Mouse (Mus musculus) T-helper 2 cell (primary cell): Measurements from ENCODE around the gene Ephb3.

Experiments
- in situ Hi-C: fragments of 300-600 bp; cut with MboI, MseI; formaldehyde crosslinking; loops from one replicate; pipeline ENCODE4 v1.15.1; 2025; ENCODE audit warnings: high pct_unique_total_duplicates

Ephb3 gene

DNA sequence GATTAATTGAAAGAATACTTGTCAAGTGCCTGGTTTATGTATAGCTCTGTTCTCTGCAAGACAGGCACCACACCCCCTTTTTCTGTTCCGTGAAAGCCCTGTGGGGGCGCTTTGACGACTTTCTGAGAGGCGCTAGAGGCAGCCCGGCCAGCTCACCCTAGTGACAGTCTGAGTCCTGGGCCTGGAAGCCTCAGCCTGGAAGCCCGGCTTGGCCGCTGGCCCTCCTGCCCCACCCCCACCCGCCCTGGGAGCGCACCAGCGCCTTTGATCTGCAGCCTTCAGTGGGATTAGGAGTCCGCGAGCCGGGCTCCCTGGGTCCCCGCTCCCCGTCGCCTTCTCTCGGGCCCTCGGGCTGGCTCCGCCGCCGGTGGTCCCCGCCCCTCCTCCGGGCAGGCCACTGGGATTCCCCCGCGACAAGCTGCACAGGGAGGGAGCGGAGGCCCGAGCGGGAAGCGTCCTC is 41.4 kb downstream of the Ephb3 start:
- in situ Hi-C loops = no loop called here

DNA sequence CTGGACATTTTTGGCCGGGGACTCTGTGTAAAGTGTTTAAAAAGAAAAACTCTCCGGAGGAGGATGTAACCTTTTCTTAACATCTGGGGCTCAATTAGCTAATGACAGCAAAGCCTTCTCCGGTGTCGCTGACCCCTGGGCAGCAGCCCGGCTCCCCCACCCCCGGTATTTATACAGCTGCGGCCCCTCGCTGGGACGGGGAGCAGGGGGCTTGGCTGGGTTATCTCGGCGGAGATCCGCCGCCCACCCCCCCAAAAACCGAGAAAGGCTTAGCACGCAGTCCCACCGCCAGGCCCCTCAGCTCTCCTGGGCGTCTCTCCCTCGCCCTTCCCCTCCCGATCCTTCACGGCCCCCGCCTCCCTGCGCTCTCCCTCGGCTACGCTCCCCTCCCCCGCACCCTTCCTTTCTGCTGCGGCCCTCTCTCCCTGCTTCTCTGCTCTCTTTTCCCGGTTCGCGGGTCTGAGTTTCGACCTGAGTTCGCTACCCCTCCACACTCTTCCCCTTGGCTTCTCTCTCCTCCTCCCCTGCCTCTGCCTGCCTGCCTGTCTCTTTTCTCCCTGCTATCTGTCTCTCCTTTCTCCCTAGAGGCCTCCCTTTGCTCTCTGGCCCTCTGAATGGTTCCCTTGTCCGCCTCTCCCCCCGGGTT is 42.0 kb downstream of the Ephb3 start:
- in situ Hi-C loops = no loop called here

DNA sequence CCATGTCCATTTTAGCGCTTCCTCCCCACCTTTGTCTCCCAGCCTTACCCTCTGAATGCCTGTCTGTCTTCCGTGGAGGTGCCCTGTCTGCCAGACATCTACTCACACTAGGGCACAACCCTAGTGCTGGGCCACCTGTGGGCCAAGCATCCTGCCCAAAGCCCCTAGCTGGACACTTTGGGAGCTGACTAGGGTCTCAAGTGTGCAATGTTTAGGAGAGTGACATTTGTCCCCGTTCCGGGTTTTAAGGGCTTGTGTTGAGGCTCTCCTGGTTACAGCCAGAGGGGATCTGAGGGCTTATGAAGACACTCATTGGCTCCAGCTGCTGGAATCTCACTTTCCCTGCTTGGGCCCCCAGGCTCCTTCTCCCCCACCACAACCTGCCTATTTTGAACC is 42.5 kb downstream of the Ephb3 start:
- in situ Hi-C loops = no loop called here

DNA sequence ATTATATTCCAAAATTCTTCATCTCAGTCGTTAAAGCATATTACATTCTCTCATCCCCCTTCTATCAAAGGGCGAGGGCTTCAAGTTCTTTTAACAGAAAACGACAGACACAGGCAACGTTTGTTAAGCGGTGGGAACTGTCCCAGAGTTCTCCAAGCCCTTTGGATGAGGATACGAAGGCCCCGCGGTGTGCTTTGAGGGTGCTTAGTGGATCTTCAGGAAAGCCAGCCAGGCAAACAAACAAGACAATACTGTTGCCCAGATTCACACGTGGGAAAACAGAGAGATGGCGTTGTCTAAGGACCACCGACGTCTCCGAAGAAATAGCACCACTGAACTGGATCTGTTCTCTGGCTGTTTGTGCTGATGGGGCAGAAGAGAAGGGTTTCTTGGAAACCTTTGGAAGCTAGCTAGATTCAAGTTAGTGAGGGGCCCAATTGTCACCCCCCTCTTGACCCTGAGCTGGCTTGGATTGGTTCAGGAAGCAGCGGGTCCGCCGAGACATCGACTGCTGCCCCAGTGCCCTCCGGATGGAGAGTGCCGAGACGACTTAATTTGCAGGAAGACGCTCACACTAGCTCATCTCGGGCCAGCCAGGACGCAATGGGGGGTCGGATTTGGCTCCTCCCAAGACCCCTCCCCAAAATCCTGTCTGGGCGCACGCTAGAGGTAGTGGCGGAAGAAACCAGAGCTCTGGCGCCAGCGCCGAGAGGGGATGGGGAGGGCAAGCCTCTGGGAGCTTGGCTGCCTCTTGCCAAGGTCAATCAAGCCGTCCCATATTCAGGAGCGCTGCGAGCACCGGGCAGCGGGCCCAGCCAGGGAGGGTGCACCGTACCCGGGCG is 43.5 kb downstream of the Ephb3 start:
- in situ Hi-C loops = no loop called here

DNA sequence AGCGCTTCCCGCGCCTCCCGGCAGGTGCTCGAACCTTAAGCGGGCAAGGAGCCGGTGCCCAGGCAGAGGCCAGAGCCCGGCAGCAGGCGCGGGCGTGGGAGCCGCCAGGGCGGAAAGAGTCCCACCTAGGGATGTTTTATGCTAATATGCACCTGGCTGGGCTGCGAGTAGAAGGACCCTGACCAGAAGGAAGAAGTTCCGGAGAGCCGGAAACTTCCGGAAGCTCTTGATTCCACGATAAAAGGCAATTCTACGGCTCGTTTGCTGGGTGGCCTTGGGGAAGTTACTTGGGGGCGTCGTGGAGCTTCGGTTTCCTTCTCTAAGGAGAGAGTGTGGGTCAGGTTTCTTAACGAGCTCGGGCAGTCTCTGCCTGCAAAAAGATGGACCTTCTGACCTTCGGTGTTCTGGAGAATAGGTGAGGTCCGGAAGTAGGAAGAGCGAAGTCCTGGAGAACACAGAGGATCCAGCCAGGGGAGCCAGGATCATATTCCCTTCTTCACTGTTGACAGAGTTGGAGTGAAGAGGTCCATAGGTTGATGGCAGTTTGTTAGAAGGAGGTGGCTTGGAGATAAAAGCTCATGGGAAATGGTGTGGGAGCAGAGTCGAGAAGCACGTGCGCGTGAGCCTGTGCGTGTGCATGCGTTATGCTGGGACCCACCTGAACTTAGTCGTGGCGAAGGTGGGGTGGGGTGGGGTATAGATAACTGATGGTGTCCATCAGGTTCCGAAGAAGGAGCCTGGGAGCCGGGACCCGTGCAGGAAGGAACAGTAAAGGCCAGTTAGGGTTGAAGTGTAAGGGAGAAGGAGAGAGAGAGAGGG is 44.4 kb downstream of the Ephb3 start:
- in situ Hi-C loops = no loop called here

DNA sequence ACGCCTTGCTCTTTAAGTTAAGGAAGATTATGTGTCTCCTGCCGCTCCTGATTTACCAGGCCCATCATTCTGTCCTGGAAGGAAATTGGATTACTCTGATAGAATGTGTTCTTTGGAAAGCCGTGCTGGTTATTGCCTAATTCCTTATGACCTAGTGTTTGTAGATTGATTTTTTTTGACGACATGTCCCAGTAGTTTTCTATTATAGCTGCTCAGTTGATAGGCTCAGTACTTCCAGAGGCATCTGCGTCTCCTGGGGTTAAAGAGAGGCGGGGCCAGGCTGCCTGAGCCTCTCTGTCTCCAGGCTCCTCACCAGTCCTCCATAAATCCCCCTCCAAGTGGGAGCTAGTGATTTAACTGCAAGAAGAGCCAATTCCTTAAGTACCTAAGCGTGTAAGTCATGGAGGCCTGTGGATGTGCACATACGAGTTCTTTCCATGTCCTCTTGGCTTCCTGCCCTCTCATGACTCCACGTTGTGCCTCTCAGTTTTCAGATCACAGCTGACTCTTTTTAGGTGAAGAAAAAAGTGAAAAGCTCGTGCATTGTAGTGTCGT is 47.9 kb downstream of the Ephb3 start:
- in situ Hi-C loops = loop anchor here (5.0 kb wide), 1 partner anchor 35 kb away; no protein-coding TSS in a partner anchor

DNA sequence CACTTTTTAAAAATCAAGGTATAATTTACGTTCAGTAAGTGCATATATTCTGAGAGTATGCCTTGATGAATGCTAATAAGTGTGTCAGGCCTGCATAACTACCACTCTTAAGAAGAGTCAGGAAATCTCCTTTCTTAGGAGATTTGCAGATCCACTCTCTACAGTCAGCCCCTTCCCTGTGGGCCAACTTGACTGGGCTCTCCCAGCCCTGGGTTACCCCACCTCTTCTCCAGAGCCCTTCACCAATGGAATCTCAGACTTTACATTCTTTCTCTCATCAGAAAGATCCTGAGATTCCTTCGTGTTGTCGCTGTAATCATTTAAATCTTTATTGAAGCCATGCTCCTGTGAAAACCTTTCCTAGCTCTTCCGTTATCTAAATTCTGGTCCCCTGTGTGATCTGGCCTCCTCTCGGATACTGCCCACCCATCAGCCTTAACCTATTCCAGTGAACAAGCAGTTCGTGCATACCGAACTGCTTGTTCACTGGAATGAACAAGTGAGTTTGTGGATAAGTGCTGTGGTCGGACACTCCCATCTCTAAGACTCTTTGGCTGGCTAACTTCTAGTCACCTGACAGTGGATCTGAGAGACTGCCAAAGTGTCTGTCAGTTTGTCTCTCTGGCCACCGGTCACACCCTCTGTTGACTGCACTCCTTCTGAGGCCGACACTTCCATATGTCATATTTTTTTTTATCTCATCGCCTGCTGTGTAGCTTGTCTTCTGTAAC is 51.2 kb downstream of the Ephb3 start:
- in situ Hi-C loops = no loop called here

DNA sequence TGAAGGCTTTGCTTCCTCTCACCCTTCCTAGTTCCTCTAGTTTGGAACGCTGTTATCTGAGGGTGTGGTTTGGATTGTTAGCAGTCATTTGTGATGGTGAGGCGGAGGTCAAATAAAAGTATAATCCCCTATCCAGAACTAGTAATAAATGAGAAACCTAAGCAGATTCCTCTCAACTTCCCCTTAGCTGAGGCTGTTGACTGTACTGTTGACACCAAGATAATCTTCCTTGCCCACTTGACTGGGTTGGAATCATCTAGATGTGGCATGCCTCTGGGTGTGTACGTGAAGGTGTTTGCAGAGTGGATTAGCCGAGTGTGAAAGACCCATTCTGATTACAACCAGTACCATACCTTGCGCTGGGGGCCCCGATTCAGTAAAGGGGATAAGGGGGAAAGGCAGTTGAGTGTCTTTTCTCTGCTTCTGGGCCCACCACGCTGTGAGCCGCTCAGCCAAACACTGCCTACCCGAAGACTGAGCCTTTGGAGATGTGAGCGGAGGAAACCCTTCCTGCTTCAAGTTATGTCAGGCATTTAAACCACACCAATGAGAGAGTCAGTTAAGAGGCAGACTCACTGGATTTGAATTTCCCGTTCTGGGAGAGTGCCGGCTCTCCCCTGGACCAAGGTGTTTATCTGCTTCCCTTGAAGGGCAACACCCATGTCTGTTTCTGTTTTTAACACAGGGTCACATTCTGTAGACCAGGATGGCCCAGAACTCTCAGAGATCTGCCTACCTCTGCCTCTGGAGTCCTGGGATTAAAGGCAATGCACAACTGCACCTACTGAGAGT is 52.2 kb downstream of the Ephb3 start:
- in situ Hi-C loops = no loop called here

DNA sequence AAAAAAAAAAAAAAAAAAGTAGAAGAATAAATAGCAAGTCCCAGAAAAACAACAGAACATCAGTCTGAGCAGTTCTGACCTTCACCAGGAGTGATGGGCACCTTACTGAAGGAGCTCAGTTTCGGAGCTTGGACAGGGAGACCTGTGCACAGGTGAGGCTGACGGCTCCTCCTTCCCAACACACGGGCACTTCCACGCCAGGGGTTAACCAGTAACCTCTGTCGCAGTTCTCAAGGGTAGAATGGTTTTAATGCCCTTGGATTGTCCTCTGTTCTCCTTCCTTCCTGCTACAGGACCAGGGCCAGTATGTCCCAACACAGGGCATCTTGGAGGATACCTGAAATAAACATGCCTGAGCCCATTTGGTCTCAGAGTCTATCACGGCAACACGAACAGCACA is 60.9 kb downstream of the Ephb3 start:
- in situ Hi-C loops = no loop called here

DNA sequence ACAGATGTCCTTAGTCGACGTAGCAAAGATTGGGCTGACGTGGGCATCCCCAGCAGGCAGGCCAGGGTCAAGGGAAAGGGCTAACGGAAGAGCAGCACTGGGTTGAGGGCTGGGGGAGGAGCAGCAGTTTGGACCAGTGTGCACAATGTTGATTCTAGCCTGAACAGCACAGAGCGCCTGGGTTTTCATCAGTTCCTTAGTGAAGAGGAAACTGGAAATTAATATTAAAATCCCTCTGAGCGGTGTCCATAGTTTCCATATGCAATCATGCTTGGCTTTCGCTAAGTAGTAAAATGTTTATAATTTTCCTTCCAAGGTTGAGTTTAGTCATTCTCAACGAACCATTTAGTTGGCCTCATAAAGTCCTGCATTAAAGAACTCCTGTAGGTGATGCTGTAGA is 65.2 kb downstream of the Ephb3 start:
- in situ Hi-C loops = no loop called here

DNA sequence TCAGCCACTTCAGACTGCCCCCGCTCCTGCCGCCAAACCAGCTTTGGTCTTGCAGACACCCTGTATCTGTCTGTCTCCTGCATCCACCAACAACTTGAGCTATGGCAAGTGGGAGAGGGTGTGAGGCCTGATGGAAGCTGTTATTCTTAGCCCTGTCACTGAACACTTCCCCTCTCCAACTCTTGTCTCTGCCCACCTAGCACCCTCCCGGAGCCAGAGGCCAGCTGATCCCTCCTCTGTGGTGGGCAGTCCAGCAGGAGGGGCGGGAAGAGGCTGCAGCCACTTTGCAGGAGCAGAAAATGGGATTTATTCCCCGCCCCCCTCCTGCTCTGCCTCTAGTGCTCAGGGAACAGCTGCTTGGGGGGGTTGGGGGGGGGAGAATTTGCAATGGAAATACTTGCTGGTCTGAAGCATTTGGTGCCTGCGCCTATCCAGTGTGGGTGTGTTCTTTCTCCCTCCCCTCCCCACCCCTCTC is 67.3 kb downstream of the Ephb3 start:
- in situ Hi-C loops = no loop called here

DNA sequence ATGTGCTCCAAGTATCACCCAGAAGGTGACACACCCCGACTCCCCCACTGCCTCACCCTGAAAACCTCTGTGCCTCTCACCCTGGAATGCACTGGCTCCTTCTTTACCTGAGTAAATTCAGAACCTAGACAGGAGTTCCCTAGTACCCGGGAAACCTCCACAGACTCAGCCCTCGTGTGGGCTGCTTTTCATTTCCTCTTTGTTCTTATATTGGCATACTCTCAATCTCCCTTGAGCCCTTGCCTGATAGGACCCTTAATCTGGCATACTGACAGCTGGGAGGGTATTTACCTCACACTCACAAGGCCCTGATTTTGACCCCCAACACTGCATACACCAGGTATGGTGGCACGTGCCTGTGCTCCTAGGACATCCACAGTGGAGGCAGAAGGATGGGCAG is 68.2 kb downstream of the Ephb3 start:
- in situ Hi-C loops = no loop called here
